In the genomic region with DNA sequence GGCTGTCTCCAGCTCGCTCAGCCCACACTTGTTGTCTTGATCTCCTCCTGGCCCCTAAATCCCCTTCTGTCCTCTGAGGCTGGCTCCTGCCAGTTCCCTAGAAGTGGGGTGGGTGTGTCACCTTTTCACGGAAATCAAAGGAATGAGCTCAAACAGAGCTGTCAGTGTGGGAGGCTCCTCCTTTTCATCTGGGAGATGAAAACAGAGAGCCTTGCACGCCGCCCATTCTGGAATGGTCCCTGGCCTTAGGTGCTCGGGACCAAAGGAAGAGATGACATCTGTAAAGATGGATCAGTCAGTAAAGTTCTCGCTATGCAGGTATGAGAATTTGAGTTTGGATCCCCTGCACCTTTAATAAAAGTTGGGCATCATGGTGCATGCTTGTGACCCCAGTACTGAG, we compare ENCODE assay signal across 51 mouse cellular contexts. TPM values are rescaled to one million over a fixed set of nuclear protein-coding genes. Genes with fewer than 3 reads are reported as not detected.
"Had no signal": no experiment of that assay in that cellular context is flagged by ENCODE, and none has a peak within 500 bp of the region (broad histone marks: within the 10 kb centered on the region; RNA-seq: fewer than 3 reads in every experiment).

A gene (minus strand): TSS at position 101 of the 400 bp plus-strand sequence.

- DNase-seq: heart, postnatal 10 days; heart, postnatal 14 days; heart, postnatal 36 days; heart, postnatal 4 days; kidney, adult 11 months; kidney, adult 18-20 months; kidney, adult 2 months; kidney, adult 8-10 months; kidney, adult 9 months; kidney, postnatal 10 days; kidney, postnatal 14 days; kidney, postnatal 25 days; kidney, postnatal 36 days; kidney, postnatal 4 days; layer of hippocampus, adult 9-11 months; layer of hippocampus, postnatal 36 days had no signal

RNA-seq across cellular contexts. Expression of the gene that starts here (rescaled TPM):
- total RNA-seq: heart, postnatal 10 days; heart, postnatal 14 days; heart, postnatal 36 days; heart, postnatal 4 days; hematopoietic stem cell, adult 5-6 weeks; hindbrain, postnatal 0 days; layer of hippocampus, adult 18-20 months; layer of hippocampus, adult 2 months; layer of hippocampus, adult 8-10 months; layer of hippocampus, postnatal 10 days; layer of hippocampus, postnatal 14 days; layer of hippocampus, postnatal 25 days; layer of hippocampus, postnatal 36 days; left cerebral cortex, adult 18-20 months; left cerebral cortex, adult 2 months; left cerebral cortex, adult 8-10 months had no signal
- polyA plus RNA-seq: heart, embryonic 11.5 days; heart, embryonic 12.5 days; heart, embryonic 13.5 days; heart, embryonic 14.5 days; heart, embryonic 15.5 days; heart, embryonic 16.5 days; heart, postnatal 0 days; hindbrain, embryonic 10.5 days; hindbrain, embryonic 11.5 days; hindbrain, embryonic 12.5 days; hindbrain, embryonic 13.5 days; hindbrain, embryonic 14.5 days; hindbrain, embryonic 15.5 days; hindbrain, embryonic 16.5 days; hindbrain, postnatal 0 days; inflammation-experienced regulatory T-cells, adult 6 months; intestine, embryonic 14.5 days; intestine, embryonic 15.5 days; intestine, embryonic 16.5 days; intestine, postnatal 0 days; kidney, embryonic 14.5 days; kidney, embryonic 15.5 days; kidney, embryonic 16.5 days; kidney, postnatal 0 days; large intestine, adult 2 months had no signal
